Mouse (Mus musculus) inflammation-experienced regulatory T-cells (primary cell): ENCODE measurements around the gene Olfr1131. TPM values are rescaled to one million over a fixed set of nuclear protein-coding genes. Genes with fewer than 3 reads are reported as not detected.

Source experiments
- polyA plus RNA-seq, 2 experiments: library from polyadenylated mRNA; unstranded; fragments of 100-300 nt; shearing (Covaris generic); gene quantifications; one replicate each; pipeline ENCODE4 v1.2.1; 2017

Gene Olfr1131
- polyA plus RNA-seq: not detected

GRCm38 (mm10) chr2:87626804-87627203 lies at the start of gene Olfr1131:
Gene Olfr1131, plus strand, starts transcription at chr2:87627104.

GRCm38 (mm10) chr2:87605912-87606311 lies 21.0 kb upstream of the Olfr1131 start, which contains the start of gene Olfr1130:
Gene Olfr1130, plus strand, starts transcription at chr2:87606212.

GRCm38 (mm10) chr2:87637435-87637834 lies 10.5 kb downstream of the Olfr1131 start, which contains the start of gene Olfr1132:
Gene Olfr1132, minus strand, starts transcription at chr2:87637535.

GRCm38 (mm10) chr2:87647274-87647673 lies 20.4 kb downstream of the Olfr1131 start, which contains the start of gene Olfr1133:
Gene Olfr1133, minus strand, starts transcription at chr2:87647374.

GRCm38 (mm10) chr2:87658360-87658759 lies 31.5 kb downstream of the Olfr1131 start, which contains the start of gene Olfr1134:
Gene Olfr1134, minus strand, starts transcription at chr2:87658460.

GRCm38 (mm10) chr2:87673564-87673963 lies 46.7 kb downstream of the Olfr1131 start, which contains the start of gene Olfr1135:
Gene Olfr1135, minus strand, starts transcription at chr2:87673664.

Other genes with a start within 250 kb of the Olfr1131 start
- gene Olfr1122, start 241.3 kb upstream of the Olfr1131 start, polyA plus RNA-seq: 1 to 10 TPM in 1 of 2 experiments, under 1 TPM in 1; 0.41 to 1.8 TPM
- gene Olfr1123, start 210.5 kb upstream of the Olfr1131 start, polyA plus RNA-seq: not detected
- gene Olfr1124, start 196.8 kb upstream of the Olfr1131 start, polyA plus RNA-seq: under 1 TPM; 0.31 to 0.48 TPM
- gene Olfr1126, start 173.1 kb upstream of the Olfr1131 start, polyA plus RNA-seq: not detected
- under 1 TPM in 1 of 2 experiments, not detected in 1; 0.72 TPM for gene Pramel7, start 130.0 kb upstream of the Olfr1131 start, polyA plus RNA-seq
- gene Pramel6, start 120.5 kb upstream of the Olfr1131 start, polyA plus RNA-seq: under 1 TPM in 1 of 2 experiments, not detected in 1; 0.24 TPM
- gene Olfr153, start 95.3 kb upstream of the Olfr1131 start, polyA plus RNA-seq: not detected
- gene Olfr1128, start 81.6 kb upstream of the Olfr1131 start, polyA plus RNA-seq: 1 to 10 TPM in 1 of 2 experiments, not detected in 1; 1.3 TPM
- not detected for gene Olfr1129, start 53.2 kb upstream of the Olfr1131 start, polyA plus RNA-seq
- not detected for gene Olfr1130, start 20.9 kb upstream of the Olfr1131 start, polyA plus RNA-seq
- gene Olfr1132, start 10.4 kb downstream of the Olfr1131 start, polyA plus RNA-seq: not detected
- gene Olfr1133, start 20.3 kb downstream of the Olfr1131 start, polyA plus RNA-seq: not detected
- gene Olfr1134, start 31.4 kb downstream of the Olfr1131 start, polyA plus RNA-seq: under 1 TPM; 0.19 to 0.22 TPM
- not detected for gene Olfr1135, start 46.6 kb downstream of the Olfr1131 start, polyA plus RNA-seq
- gene Olfr1136, start 66.8 kb downstream of the Olfr1131 start, polyA plus RNA-seq: not detected
- gene Olfr1137, start 86.1 kb downstream of the Olfr1131 start, polyA plus RNA-seq: not detected
- gene Olfr1138, start 112.9 kb downstream of the Olfr1131 start, polyA plus RNA-seq: under 1 TPM in 1 of 2 experiments, not detected in 1; 0.40 TPM
- gene Olfr1140, start 116.6 kb downstream of the Olfr1131 start, polyA plus RNA-seq: not detected
- gene Olfr1141, start 126.9 kb downstream of the Olfr1131 start, polyA plus RNA-seq: not detected
- gene Olfr152, start 152.4 kb downstream of the Olfr1131 start, polyA plus RNA-seq: under 1 TPM in 1 of 2 experiments, not detected in 1; 0.13 TPM
- gene Olfr1143, start 173.5 kb downstream of the Olfr1131 start, polyA plus RNA-seq: under 1 TPM in 1 of 2 experiments, not detected in 1; 0.71 TPM
- gene Olfr1145, start 182.7 kb downstream of the Olfr1131 start, polyA plus RNA-seq: not detected
- gene Olfr1148, start 203.4 kb downstream of the Olfr1131 start, polyA plus RNA-seq: under 1 TPM in 1 of 2 experiments, not detected in 1; 0.81 TPM
- gene Olfr1150-ps1, start 216.9 kb downstream of the Olfr1131 start, polyA plus RNA-seq: not detected
- gene Olfr1151, start 228.8 kb downstream of the Olfr1131 start, polyA plus RNA-seq: under 1 TPM; 0.20 to 0.82 TPM
- gene Olfr1152, start 239.4 kb downstream of the Olfr1131 start, polyA plus RNA-seq: under 1 TPM; 0.08 to 0.44 TPM